Mouse (Mus musculus): ENCODE measurements around the gene F2r. TPM values are rescaled to one million over a fixed set of nuclear protein-coding genes. Genes with fewer than 3 reads are reported as not detected.

Gene F2r
- polyA plus RNA-seq (2014; fragmentation: Illumina TruSeq; extraction: RNeasy Lipid Tissue Mini Kit (QIAGEN cat#74804); ENCODE audit: low read depth, low replicate concordance): 491 TPM

GRCm38 (mm10) chr13:95618309-95618712, at the start of gene F2r:
Gene F2r (minus strand): TSS chr13:95618487.

Other genes with a start within 250 kb of the F2r start
- gene Aggf1, start 243.1 kb downstream of the F2r start, polyA plus RNA-seq (2014; fragmentation: Illumina TruSeq; extraction: RNeasy Lipid Tissue Mini Kit (QIAGEN cat#74804); ENCODE audit: low read depth, low replicate concordance): 38.2 TPM
- gene Crhbp, start 173.6 kb downstream of the F2r start, polyA plus RNA-seq (2014; fragmentation: Illumina TruSeq; extraction: RNeasy Lipid Tissue Mini Kit (QIAGEN cat#74804); ENCODE audit: low read depth, low replicate concordance): not detected
- not detected for gene S100z, start 139.8 kb downstream of the F2r start, polyA plus RNA-seq (2014; fragmentation: Illumina TruSeq; extraction: RNeasy Lipid Tissue Mini Kit (QIAGEN cat#74804); ENCODE audit: low read depth, low replicate concordance)
- gene F2rl1, start 93.3 kb downstream of the F2r start, polyA plus RNA-seq (2014; fragmentation: Illumina TruSeq; extraction: RNeasy Lipid Tissue Mini Kit (QIAGEN cat#74804); ENCODE audit: low read depth, low replicate concordance): not detected
- 0.82 TPM for gene F2rl2, start 78.4 kb upstream of the F2r start, polyA plus RNA-seq (2014; fragmentation: Illumina TruSeq; extraction: RNeasy Lipid Tissue Mini Kit (QIAGEN cat#74804); ENCODE audit: low read depth, low replicate concordance)

All from adrenal gland, adult 10 weeks (tissue).